Mouse (Mus musculus) lung, postnatal 36 days (tissue): ENCODE results near the gene Arid3b.
A peak's percentile ranks its signal among the peaks of the same experiment; 100 is the strongest.

Source experiments
- DNase-seq: peaks from one replicate; pipeline ENCODE4 v3.0.0; 2022; ENCODE audit warnings: mixed read lengths

Gene Arid3b

DNA sequence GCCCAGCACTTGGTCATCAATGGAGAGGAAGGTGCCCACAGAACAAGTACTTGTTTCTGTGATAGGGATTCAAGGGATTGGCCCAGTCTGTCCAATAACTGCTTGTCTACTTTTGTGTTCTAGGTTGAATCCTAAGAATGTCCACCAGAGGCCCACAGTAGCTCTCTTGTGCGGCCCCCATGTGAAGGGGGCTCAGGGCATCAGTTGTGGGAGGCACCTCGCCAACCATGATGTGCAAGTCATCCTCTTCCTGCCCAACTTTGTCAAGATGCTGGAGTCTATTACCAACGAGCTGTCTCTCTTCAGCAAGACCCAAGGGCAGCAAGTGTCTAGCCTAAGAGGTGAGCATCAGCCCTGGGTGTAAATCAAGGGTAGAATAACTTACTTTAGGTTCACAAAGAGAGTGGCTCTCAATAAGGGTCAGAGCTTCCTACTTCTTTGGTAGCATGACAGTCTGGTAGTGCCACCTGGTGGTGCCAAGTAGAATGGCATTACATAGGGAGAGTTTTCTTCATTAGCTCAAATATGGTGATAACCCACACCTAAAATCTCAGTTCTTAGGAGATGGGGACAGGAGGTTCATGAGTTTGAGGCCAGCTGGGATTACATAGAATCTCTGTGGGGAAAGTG lies 92.0 kb downstream of the Arid3b start:
- DNase-seq: peak; percentile 72
